Mouse (Mus musculus) hindbrain, embryonic 11.5 days (tissue): Measurements from ENCODE around the gene Prox2. TPM values are rescaled to one million over a fixed set of nuclear protein-coding genes. Genes with fewer than 3 reads are reported as not detected.

Experiments used
- ATAC-seq: fragments of 200-750 bp; cut with Nextera tagmentation; 2 replicates; pipeline ENCODE4 v1.8.0; 2017; ENCODE audit warnings: mild to moderate bottlenecking, moderate TSS enrichment, moderate library complexity; ENCODE audit not compliant: low FRiP score
- DNase-seq: peaks from one replicate; pipeline ENCODE4 v3.0.0-alpha.2; 2015; ENCODE audit warnings: low spot score
- H3K27ac ChIP-seq: fragments of 300-500 bp; sonication (generic); 2 replicates; pipeline ENCODE4 v1.5.1; 2014; ENCODE audit warnings: mild to moderate bottlenecking, low read depth, low read length
- H3K27me3 ChIP-seq: fragments of 300-500 bp; sonication (generic); 2 replicates; pipeline ENCODE4 v1.6.1; 2014; ENCODE audit warnings: mild to moderate bottlenecking, low read length, moderate library complexity, mixed read lengths; ENCODE audit not compliant: control insufficient read depth, insufficient read depth
- H3K36me3 ChIP-seq: fragments of 300-500 bp; sonication (generic); 2 replicates; pipeline ENCODE4 v1.6.1; 2014; ENCODE audit warnings: mild to moderate bottlenecking, low read length, moderate library complexity, mixed read lengths; ENCODE audit not compliant: control insufficient read depth, insufficient read depth
- H3K4me1 ChIP-seq: fragments of 300-500 bp; sonication (generic); replicated peaks from 2 replicates; pipeline ENCODE4 v1.6.1; 2014; ENCODE audit warnings: low read length, mixed read lengths; ENCODE audit not compliant: control insufficient read depth, insufficient read depth
- H3K4me2 ChIP-seq: fragments of 300-500 bp; sonication (generic); replicated peaks from 2 replicates; pipeline ENCODE4 v1.6.1; 2014; ENCODE audit warnings: mild to moderate bottlenecking, low read depth, low read length
- H3K4me3 ChIP-seq: fragments of 300-500 bp; sonication (generic); 2 replicates; pipeline ENCODE4 v1.5.1; 2014; ENCODE audit warnings: low read depth, low read length
- H3K9ac ChIP-seq: fragments of 300-500 bp; sonication (generic); 2 replicates; pipeline ENCODE4 v1.6.1; 2014; ENCODE audit warnings: low read depth, low read length
- H3K9me3 ChIP-seq: fragments of 300-500 bp; sonication (generic); 2 replicates; pipeline ENCODE4 v1.6.1; 2016; ENCODE audit warnings: low read length; ENCODE audit not compliant: control insufficient read depth
- WGBS: fragments of 180-500 bp; shearing (Covaris S2); extraction: QIAGEN DNeasy Blood & Tissue Kit; methylation state at CpG from one replicate; pipeline ENCODE4 v1.1.7; 2014; 5-methylcytosine and 5-hydroxymethylcytosine counted together
- polyA plus RNA-seq: library from polyadenylated mRNA; unstranded; fragments of >200 nt; fragmentation: Nextera tagmentation; extraction: Ambion mirVana; gene quantifications from 2 replicates; pipeline ENCODE4 v1.2.1, GENCODE M21; 2014

Prox2 gene
- polyA plus RNA-seq, 1 experiment from 2014 or later = 4.1 TPM

DNA sequence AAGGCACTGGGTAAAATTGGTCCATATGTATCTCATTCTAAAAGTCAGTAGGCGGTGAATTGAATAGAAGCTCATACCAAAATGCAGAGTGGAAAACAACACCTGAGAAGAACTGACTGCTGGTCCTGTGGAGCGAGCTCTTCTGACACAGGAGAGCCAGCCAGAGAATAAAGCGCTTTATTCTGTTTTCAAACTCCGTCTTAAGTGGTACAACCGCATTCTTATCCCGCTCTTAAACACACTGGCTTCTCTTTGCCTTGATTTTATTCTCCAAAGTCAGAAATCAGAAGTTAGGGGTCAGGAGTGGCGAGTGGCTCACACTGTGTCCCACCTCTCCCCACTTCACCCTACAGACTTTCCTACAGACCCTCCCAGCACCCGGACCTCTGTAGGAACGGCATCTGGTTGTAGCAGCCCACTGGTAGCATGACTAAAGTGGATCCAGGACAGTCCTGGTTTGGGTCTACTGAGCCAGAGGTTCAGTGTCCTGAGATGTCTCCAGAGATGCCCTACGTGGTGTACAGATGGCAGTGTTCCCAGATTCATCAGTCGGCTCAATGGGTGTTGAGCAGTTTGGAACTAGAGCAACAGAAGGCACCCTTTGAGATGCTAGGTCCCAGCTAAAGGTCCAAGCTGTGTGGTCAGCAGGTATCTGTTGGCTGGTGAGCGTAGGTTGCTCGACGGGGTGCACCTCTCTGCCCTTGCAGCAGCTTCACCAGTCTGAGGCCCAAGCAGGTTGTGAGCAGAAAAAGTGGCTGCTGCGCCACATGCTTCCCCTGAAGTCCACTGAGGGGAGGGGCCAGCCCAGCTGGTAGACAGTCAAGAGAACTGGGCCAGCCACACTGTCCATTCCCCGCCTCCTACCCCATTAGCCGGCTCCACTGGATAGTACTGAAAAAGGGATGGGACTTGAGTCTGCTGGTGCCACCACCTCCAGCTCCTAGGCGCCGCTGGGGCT is 25.2 kb upstream of the Prox2 start:
- Histone ChIP-seq H3K9ac (no peak overlapping the region), H3K4me2 (no peak overlapping the region), H3K27me3 (no peaks in the 10 kb centered on the region), H3K4me3 (no peak overlapping the region), H3K27ac (no peak overlapping the region), H3K9me3 (no peaks in the 10 kb centered on the region), H3K36me3 (peaks cover 7% of the 10 kb centered on the region; the same call in 1 of the 2 replicates), H3K4me1 (no peaks in the 10 kb centered on the region)
- 82% methylated on average over 19 of the region's 19 CpGs for WGBS
- no peak for DNase-seq
- ATAC-seq = no peak

- WGBS = 87% methylated on average over 8 of the region's 8 CpGs
- ATAC-seq = no peak
These were observed 23.7 kb upstream of the Prox2 start for GRCm38 (mm10) chr12:85134043-85134794.

DNA sequence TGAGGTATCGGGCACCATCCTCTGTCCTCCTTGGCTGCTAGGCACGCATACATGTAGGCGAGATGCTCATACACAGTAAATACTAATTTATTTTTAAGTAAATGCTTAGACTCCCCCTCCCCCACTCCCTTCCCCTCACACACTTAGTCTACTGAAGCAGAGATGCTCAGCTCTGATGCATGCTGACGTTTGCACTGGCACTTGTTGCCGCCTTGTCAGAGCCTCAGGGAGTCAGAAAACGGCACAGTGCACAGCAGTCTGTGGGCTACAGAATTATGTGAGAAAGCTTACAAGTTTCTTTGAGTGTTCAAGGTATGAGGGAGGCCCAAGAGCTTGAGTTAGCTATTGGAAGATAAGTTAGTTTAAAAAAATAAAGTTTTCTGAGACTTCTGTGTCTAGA is 20.8 kb upstream of the Prox2 start:
- DNase-seq (no peak), ATAC-seq (no peak)
- no peak overlapping the region for H3K4me3 ChIP-seq
- no peak overlapping the region for H3K4me2 ChIP-seq
- WGBS = 89% methylated on average over 6 of the region's 6 CpGs
- H3K27me3 ChIP-seq = no peaks in the 10 kb centered on the region
- no peaks in the 10 kb centered on the region for H3K4me1 ChIP-seq
- no peaks in the 10 kb centered on the region for H3K9me3 ChIP-seq
- no peak overlapping the region for H3K27ac ChIP-seq
- peaks cover 14% of the 10 kb centered on the region for H3K36me3 ChIP-seq
- no peak overlapping the region for H3K9ac ChIP-seq

More at GRCm38 (mm10) chr12:85134043-85134794, 23.7 kb upstream of the Prox2 start:
- H3K27ac ChIP-seq = no peak overlapping the region
- no peaks in the 10 kb centered on the region for H3K27me3 ChIP-seq
- DNase-seq = no peak
- no peak overlapping the region for H3K9ac ChIP-seq
- H3K36me3 ChIP-seq = peaks cover 14% of the 10 kb centered on the region
- H3K4me2 ChIP-seq = no peak overlapping the region
- H3K4me1 ChIP-seq = no peaks in the 10 kb centered on the region
- H3K9me3 ChIP-seq = no peaks in the 10 kb centered on the region
- no peak overlapping the region for H3K4me3 ChIP-seq

DNA sequence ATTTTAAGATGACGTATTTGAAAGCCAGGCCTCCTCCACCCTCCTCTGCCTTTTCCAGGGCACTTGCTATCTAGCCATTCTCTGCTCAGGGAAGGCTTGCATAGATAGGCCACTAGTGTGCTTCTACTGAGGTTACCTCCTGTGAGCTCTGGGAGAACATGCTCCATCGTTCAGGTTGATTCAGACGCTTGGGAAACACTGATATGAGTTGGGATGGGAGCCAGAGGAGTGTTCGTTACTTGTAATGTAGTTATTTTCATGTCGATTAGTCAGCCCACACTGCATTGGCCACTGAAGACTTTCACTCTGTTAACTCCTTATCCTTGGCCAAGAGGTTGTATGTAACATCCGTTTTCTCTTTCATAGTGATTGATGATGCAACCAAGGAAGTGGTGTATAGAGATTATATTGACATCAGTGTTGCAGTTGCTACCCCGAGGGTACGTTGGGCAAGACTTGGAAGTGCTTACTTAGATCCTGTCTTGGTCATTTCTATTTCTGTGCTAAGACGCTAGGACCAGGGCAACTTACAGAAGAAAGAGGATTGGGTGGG is 18.9 kb upstream of the Prox2 start:
- Histone ChIP-seq H3K4me1 (no peaks in the 10 kb centered on the region), H3K9me3 (no peaks in the 10 kb centered on the region), H3K27me3 (no peaks in the 10 kb centered on the region), H3K4me2 (no peak overlapping the region), H3K36me3 (peaks cover 18% of the 10 kb centered on the region), H3K4me3 (no peak overlapping the region), H3K9ac (no peak overlapping the region), H3K27ac (no peak overlapping the region)
- 94% methylated on average over 9 of the region's 9 CpGs for WGBS
- DNase-seq = no peak
- ATAC-seq = no peak

GRCm38 (mm10) chr12:85126986-85127603 is 16.5 kb upstream of the Prox2 start:
- H3K4me1 ChIP-seq = no peaks in the 10 kb centered on the region
- DNase-seq (no peak), ATAC-seq (no peak)
- no peaks in the 10 kb centered on the region for H3K27me3 ChIP-seq
- no peaks in the 10 kb centered on the region for H3K9me3 ChIP-seq
- H3K4me3 ChIP-seq = no peak overlapping the region
- 93% methylated on average over 8 of the region's 8 CpGs for WGBS
- no peak overlapping the region for H3K27ac ChIP-seq
- no peak overlapping the region for H3K4me2 ChIP-seq
- H3K36me3 ChIP-seq = peaks cover 21% of the 10 kb centered on the region
- H3K9ac ChIP-seq = no peak overlapping the region

DNA sequence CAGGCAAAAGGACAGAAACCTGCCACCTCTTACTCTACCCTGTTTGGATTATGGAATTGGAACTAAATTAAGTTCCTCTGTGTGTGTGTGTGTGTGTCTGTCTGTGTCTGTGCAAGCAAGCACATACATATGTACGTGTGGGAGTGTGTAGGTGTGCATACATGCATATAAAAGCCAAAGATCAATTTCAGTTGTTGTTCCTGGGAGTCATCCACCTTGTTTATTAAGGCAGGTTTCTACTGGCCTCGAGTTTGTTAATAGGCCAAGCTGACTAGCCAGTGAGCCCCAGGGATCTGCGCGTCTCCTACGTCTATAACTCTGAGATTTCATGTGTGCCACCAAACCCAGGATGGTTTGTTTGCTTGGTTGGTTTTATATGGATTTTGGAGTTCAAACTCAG is 14.2 kb upstream of the Prox2 start:
- no peak for ATAC-seq
- peaks cover 11% of the 10 kb centered on the region for H3K36me3 ChIP-seq
- H3K4me3 ChIP-seq = no peak overlapping the region
- H3K4me1 ChIP-seq = no peaks in the 10 kb centered on the region
- H3K9ac ChIP-seq = no peak overlapping the region
- DNase-seq = no peak
- H3K27ac ChIP-seq = no peak overlapping the region
- WGBS = 95% methylated on average over 5 of the region's 5 CpGs
- no peaks in the 10 kb centered on the region for H3K27me3 ChIP-seq
- H3K9me3 ChIP-seq = no peaks in the 10 kb centered on the region
- H3K4me2 ChIP-seq = no peak overlapping the region

DNA sequence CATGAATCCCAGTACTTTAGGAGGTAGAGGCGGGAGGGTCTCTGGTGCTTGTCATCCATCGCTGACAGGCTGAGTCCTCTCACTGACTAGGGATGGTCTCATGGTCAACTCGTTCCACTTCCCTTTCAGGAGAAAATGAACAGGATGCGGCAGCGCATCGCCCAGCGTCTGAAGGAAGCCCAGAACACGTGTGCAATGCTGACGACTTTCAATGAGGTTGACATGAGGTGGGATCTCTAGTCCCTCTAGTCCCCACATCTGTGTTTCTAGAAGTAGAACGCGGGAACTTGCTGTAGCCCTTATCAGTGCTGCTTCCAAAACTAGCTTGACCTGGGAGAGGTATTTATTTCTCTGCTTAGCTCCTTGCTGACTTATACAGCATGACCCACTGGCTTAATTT is 13.1 kb upstream of the Prox2 start:
- Histone ChIP-seq H3K4me3 (no peak overlapping the region), H3K36me3 (peaks cover 11% of the 10 kb centered on the region), H3K9ac (no peak overlapping the region), H3K27ac (no peak overlapping the region), H3K9me3 (no peaks in the 10 kb centered on the region), H3K27me3 (no peaks in the 10 kb centered on the region), H3K4me1 (no peaks in the 10 kb centered on the region), H3K4me2 (no peak overlapping the region)
- WGBS = 97% methylated on average over 11 of the region's 11 CpGs
- ATAC-seq (no peak), DNase-seq (no peak)

DNA sequence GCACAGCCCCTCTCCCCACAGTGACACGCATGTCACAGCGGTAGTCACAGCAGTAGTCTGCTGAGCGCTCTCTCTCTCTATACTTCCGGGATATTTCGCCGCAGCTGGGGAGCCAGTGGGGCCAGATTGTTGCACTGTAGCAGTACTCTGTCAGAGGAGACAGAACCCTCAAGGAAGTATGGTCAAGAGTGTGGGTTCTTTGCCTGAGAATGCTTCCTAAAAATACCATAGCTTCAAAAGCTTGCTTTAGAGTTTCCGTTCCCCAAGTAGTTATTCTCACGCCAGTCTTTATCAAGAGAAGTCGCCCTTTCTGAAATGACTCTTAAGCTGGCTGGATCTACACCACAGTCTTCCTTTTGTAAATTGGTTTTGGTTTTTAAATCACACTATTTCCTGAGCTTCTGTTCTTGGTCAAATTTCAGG is 12.6 kb upstream of the Prox2 start:
- no peak for ATAC-seq
- no peak for DNase-seq
- H3K36me3 ChIP-seq = peaks cover 11% of the 10 kb centered on the region
- WGBS = 90% methylated on average over 9 of the region's 9 CpGs
- H3K4me2 ChIP-seq = no peak overlapping the region
- no peak overlapping the region for H3K9ac ChIP-seq
- H3K9me3 ChIP-seq = no peaks in the 10 kb centered on the region
- no peak overlapping the region for H3K4me3 ChIP-seq
- H3K4me1 ChIP-seq = no peaks in the 10 kb centered on the region
- no peak overlapping the region for H3K27ac ChIP-seq
- H3K27me3 ChIP-seq = no peaks in the 10 kb centered on the region
